Mouse (Mus musculus) olfactory bulb, adult 2 months (tissue): ENCODE measurements around the gene Creld1.

Experiments used
- CTCF ChIP-seq: fragments of 200-500 bp; IDR thresholded peaks from 2 replicates; pipeline ENCODE4 v1.5.1; 2012; ENCODE audit warnings: low read depth, mild to moderate bottlenecking, low read length, moderate library complexity; ENCODE audit not compliant: insufficient read depth
- POLR2A ChIP-seq: fragments of 200-500 bp; IDR thresholded peaks from 2 replicates; pipeline ENCODE4 v1.6.1; 2012; ENCODE audit warnings: mild to moderate bottlenecking, low read depth, low read length, moderate library complexity; ENCODE audit not compliant: insufficient read depth

GRCm38 (mm10) chr6:113508947-113509280 lies 25.8 kb downstream of the Creld1 start:
- TF ChIP-seq CTCF (no peak), POLR2A (no peak)
